Mouse (Mus musculus): ENCODE measurements around the gene Gm1673. TPM values are rescaled to one million over a fixed set of nuclear protein-coding genes. Genes with fewer than 3 reads are reported as not detected.

The Gm1673 gene
- polyA plus RNA-seq (2015; fragmentation: Nextera tagmentation; extraction: Ambion mirVana): 664 and 714 TPM in 2 replicates

GRCm38 (mm10) chr5:33983309-33984121 lies at the start of gene Gm1673:
Gene Gm1673 (plus strand): TSS chr5:33983433.

DNA sequence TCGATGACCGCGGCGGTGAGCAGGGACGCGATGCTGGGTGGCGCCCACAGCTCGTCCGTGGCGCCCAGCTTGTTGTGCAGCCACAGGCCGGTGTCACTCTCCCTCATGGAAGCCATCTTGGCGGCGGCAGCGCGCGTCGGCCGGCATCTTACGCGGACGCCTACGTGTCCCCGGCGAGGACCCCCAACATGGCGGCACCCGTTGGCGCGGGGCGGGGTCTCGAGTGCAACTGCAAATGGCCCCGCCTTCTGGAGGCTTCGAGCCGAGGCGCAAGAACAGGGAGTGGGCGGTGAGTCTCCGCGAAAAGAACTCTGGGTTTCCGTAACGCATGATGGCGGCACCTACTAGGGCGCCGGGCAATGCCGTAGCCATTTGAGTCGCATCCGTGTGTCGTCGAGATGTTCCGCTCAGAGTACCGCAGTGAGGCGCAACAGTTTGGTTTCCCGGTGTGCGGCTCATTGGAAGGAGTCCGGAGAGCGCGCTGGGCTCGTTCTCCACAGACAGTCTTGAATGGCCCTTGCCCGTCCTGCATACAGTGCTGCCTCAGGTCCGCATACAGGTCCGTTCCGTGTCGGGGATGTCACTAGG lies 47.0 kb upstream of the Gm1673 start, which contains the start of gene Nelfa:
Gene Nelfa, minus strand, starts transcription at position 294 of the 588 bp plus-strand sequence.

DNA sequence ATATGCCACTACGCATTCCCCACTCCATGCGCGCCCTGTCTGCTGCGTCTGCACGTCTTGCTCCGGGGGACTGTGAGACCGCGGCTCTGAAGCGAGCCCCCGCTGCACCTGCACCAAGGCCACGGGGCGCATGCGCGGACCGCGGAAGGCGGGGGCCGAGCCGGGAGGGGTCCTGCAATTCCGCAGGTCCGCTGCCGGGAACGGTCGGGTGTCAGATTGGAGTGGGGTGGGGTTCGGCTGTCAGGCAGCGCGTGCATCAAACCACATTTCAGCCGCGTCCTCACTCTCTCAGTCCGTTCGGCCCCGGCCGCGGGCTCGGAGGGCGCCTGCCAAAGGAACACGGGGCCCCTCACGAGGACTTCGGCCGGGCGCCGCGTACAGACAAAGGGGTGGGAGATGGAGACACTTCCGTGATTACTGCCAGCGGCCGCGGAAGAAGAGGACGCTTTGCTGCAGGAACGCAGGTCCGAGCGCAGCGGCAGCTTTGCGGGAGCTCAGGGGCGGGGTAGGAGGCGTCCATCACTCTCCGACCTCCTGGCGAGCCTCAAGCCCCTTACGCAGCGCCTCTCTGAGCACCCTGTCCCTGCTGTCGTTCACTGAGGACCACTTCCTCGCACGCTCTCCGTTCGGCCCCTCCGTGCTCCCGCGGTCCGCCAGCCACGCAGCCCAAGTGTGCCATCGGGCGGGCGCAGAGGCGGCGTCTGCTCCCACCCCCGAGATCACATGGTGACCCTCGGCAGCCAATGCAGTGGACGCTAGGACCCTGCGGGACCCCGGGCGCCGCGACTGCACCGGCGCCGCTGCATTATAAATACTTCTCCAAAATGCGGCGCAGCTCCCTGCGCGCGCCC lies 12.8 kb downstream of the Gm1673 start, which contains the start of gene Nat8l:
Gene Nat8l, plus strand, starts transcription at position 142 of the 851 bp plus-strand sequence.

Other genes with a start within 250 kb of the Gm1673 start
- gene Letm1, start 200.6 kb upstream of the Gm1673 start, polyA plus RNA-seq (2015; fragmentation: Nextera tagmentation; extraction: Ambion mirVana): 80.7 and 83.7 TPM in 2 replicates
- gene Nsd2, start 162.7 kb upstream of the Gm1673 start, polyA plus RNA-seq (2015; fragmentation: Nextera tagmentation; extraction: Ambion mirVana): 61.9 and 63.7 TPM in 2 replicates
- gene Nelfa, start 47.0 kb upstream of the Gm1673 start, polyA plus RNA-seq (2015; fragmentation: Nextera tagmentation; extraction: Ambion mirVana): 26.5 and 27.7 TPM in 2 replicates
- gene Nat8l, start 12.6 kb downstream of the Gm1673 start, polyA plus RNA-seq (2015; fragmentation: Nextera tagmentation; extraction: Ambion mirVana): 9.0 and 9.4 TPM in 2 replicates
- 0.30 and 0.34 TPM in 2 replicates for gene Poln, start 186.0 kb downstream of the Gm1673 start, polyA plus RNA-seq (2015; fragmentation: Nextera tagmentation; extraction: Ambion mirVana)
- 9.4 and 10.6 TPM in 2 replicates for gene Haus3, start 186.1 kb downstream of the Gm1673 start, polyA plus RNA-seq (2015; fragmentation: Nextera tagmentation; extraction: Ambion mirVana)
- 18.4 and 25.0 TPM in 2 replicates for gene Mxd4, start 204.3 kb downstream of the Gm1673 start, polyA plus RNA-seq (2015; fragmentation: Nextera tagmentation; extraction: Ambion mirVana)